Mouse (Mus musculus) CH12.LX (cell line): ENCODE measurements around the gene Ccnt1. TPM values are rescaled to one million over a fixed set of nuclear protein-coding genes. Genes with fewer than 3 reads are reported as not detected.

Experiments
- DNase-seq: peaks from one replicate; pipeline ENCODE4 v3.0.0-alpha.2; 2013; ENCODE audit errors: extremely low read depth
- H3K27ac ChIP-seq: 2 replicates; pipeline ENCODE4 v1.5.1; 2012; ENCODE audit warnings: low read depth, mild to moderate bottlenecking, control low read depth, moderate library complexity; ENCODE audit not compliant: insufficient read depth
- H3K27me3 ChIP-seq: replicated peaks from 2 replicates; pipeline ENCODE3; 2012; ENCODE audit warnings: inconsistent platforms
- H3K36me3 ChIP-seq, 2 experiments: replicated peaks in 1 of 2; 2 replicates each; pipeline versions ENCODE3 to v1.6.1; 2012; ENCODE audit warnings: inconsistent platforms in 1 of 2, low read length in 1 of 2, mild to moderate bottlenecking in 1 of 2, mixed read lengths in 1 of 2, moderate library complexity in 1 of 2; ENCODE audit not compliant: control insufficient read depth in 1 of 2, insufficient read depth in 1 of 2
- H3K4me1 ChIP-seq, 2 experiments: 2 replicates each; pipeline ENCODE4 v1.6.1; 2012; ENCODE audit warnings: inconsistent platforms in 1 of 2, moderate library complexity in 1 of 2; ENCODE audit not compliant: insufficient read depth in 2 of 2, control insufficient read depth in 1 of 2
- H3K4me2 ChIP-seq: 2 replicates; pipeline ENCODE4 v1.6.1; 2012; ENCODE audit warnings: low read depth, mild to moderate bottlenecking, control low read depth; ENCODE audit not compliant: poor library complexity, insufficient read depth, severe bottlenecking
- H3K4me3 ChIP-seq, 3 experiments: fragments of 150-350 bp in 1 of 3; sonication (generic) in 1 of 3; replicated peaks in 1 of 3; 2 replicates each; pipeline versions ENCODE3 to v1.5.1; 2011 to 2012; ENCODE audit warnings: low read depth in 2 of 3, low read length in 2 of 3, mild to moderate bottlenecking in 2 of 3, moderate library complexity in 2 of 3, control low read depth in 1 of 3, improper control_type of control experiment in 1 of 3, inconsistent platforms in 1 of 3, mixed read lengths in 1 of 3; ENCODE audit not compliant: poor library complexity in 1 of 3
- H3K79me2 ChIP-seq: replicated peaks from 2 replicates; pipeline ENCODE4 v1.6.1; 2012; ENCODE audit warnings: mild to moderate bottlenecking, moderate library complexity; ENCODE audit not compliant: control insufficient read depth, poor library complexity, insufficient read depth, severe bottlenecking; ENCODE audit errors: extremely low read depth
- H3K9ac ChIP-seq: 2 replicates; pipeline ENCODE4 v1.6.1; 2012; ENCODE audit warnings: low read depth, mild to moderate bottlenecking, control low read depth, moderate library complexity; ENCODE audit not compliant: insufficient read depth
- H3K9me3 ChIP-seq: replicated peaks from 2 replicates; pipeline ENCODE3; 2012; ENCODE audit warnings: low read length, inconsistent platforms, mixed read lengths
- CHD1 ChIP-seq: IDR thresholded peaks from 2 replicates; pipeline ENCODE4 v1.6.1; 2012; ENCODE audit warnings: low read depth, low read length, improper control_type of control experiment, inconsistent platforms
- CHD2 ChIP-seq: IDR thresholded peaks from 2 replicates; pipeline ENCODE4 v1.6.1; 2011; ENCODE audit warnings: low read length, improper control_type of control experiment
- E2F4 ChIP-seq: IDR thresholded peaks from 2 replicates; pipeline ENCODE4 v1.6.1; 2011; ENCODE audit warnings: low read depth, low read length, improper control_type of control experiment; ENCODE audit not compliant: insufficient replicate concordance
- ELF1 ChIP-seq: IDR thresholded peaks from 2 replicates; pipeline ENCODE4 v1.6.1; 2014; ENCODE audit warnings: low read depth, mild to moderate bottlenecking, inconsistent platforms, low read length, improper control_type of control experiment
- ETS1 ChIP-seq: conservative IDR thresholded peaks from 2 replicates; pipeline ENCODE4 v1.6.1; 2012; ENCODE audit warnings: low read depth, mild to moderate bottlenecking, inconsistent platforms, low read length, improper control_type of control experiment, moderate library complexity
- GABPA ChIP-seq: IDR thresholded peaks from 2 replicates; pipeline ENCODE4 v1.6.1; 2012; ENCODE audit warnings: low read depth, low read length, improper control_type of control experiment, inconsistent platforms; ENCODE audit not compliant: insufficient replicate concordance
- HCFC1 ChIP-seq: IDR thresholded peaks from 2 replicates; pipeline ENCODE4 v1.6.1; 2012; ENCODE audit warnings: low read depth, mild to moderate bottlenecking, inconsistent platforms, low read length, improper control_type of control experiment
- JUN ChIP-seq: IDR thresholded peaks from 2 replicates; pipeline ENCODE4 v1.6.1; 2011; ENCODE audit warnings: low read depth, mild to moderate bottlenecking, low read length, improper control_type of control experiment, moderate library complexity; ENCODE audit not compliant: insufficient read depth
- KAT2A ChIP-seq: IDR thresholded peaks from 2 replicates; pipeline ENCODE4 v1.6.1; 2012; ENCODE audit warnings: low read length, improper control_type of control experiment, inconsistent platforms; ENCODE audit not compliant: insufficient replicate concordance
- MAX ChIP-seq: IDR thresholded peaks from 2 replicates; pipeline ENCODE4 v1.6.1; 2011; ENCODE audit warnings: low read length, improper control_type of control experiment
- MXI1 ChIP-seq: IDR thresholded peaks from 2 replicates; pipeline ENCODE4 v1.6.1; 2011; ENCODE audit warnings: mild to moderate bottlenecking, low read depth, low read length, improper control_type of control experiment
- MYC ChIP-seq: IDR thresholded peaks from 2 replicates; pipeline ENCODE4 v1.6.1; 2011; ENCODE audit warnings: low read depth, mild to moderate bottlenecking, improper control_type of control experiment, low read length
- NELFE ChIP-seq: IDR thresholded peaks from 2 replicates; pipeline ENCODE4 v1.6.1; 2011; ENCODE audit warnings: low read depth, low read length, improper control_type of control experiment
- PAX5 ChIP-seq: IDR thresholded peaks from 2 replicates; pipeline ENCODE4 v1.6.1; 2012; ENCODE audit warnings: low read length, inconsistent platforms, mixed read lengths
- POLR2AphosphoS2 ChIP-seq: IDR thresholded peaks from 2 replicates; pipeline ENCODE4 v1.6.1; 2011; ENCODE audit warnings: low read depth, low read length, improper control_type of control experiment
- RCOR1 ChIP-seq: conservative IDR thresholded peaks from 2 replicates; pipeline ENCODE4 v1.6.1; 2012; ENCODE audit warnings: low read depth, mild to moderate bottlenecking, inconsistent platforms, low read length, improper control_type of control experiment
- TBP ChIP-seq: conservative IDR thresholded peaks from 2 replicates; pipeline ENCODE4 v1.6.1; 2011; ENCODE audit warnings: low read depth, low read length, improper control_type of control experiment
- TCF12 ChIP-seq: IDR thresholded peaks from 2 replicates; pipeline ENCODE4 v1.6.1; 2014; ENCODE audit warnings: low read depth, mild to moderate bottlenecking, inconsistent platforms, low read length, improper control_type of control experiment
- UBTF ChIP-seq: IDR thresholded peaks from 2 replicates; pipeline ENCODE4 v1.6.1; 2012; ENCODE audit warnings: low read depth, mild to moderate bottlenecking, inconsistent platforms, low read length, improper control_type of control experiment, moderate library complexity
- USF1 ChIP-seq: IDR thresholded peaks from 2 replicates; pipeline ENCODE4 v1.6.1; 2014; ENCODE audit warnings: low read depth, mild to moderate bottlenecking, inconsistent platforms, low read length, improper control_type of control experiment
- USF2 ChIP-seq: conservative IDR thresholded peaks from 2 replicates; pipeline ENCODE4 v1.6.1; 2011; ENCODE audit warnings: low read depth, low read length, improper control_type of control experiment
- ZC3H11A ChIP-seq: IDR thresholded peaks from 2 replicates; pipeline ENCODE4 v1.6.1; 2012; ENCODE audit warnings: low read depth, mild to moderate bottlenecking, inconsistent platforms, low read length, improper control_type of control experiment
- ZKSCAN1 ChIP-seq: IDR thresholded peaks from 2 replicates; pipeline ENCODE4 v1.6.1; 2012; ENCODE audit warnings: low read depth, inconsistent platforms, low read length, improper control_type of control experiment, borderline replicate concordance
- ZMIZ1 ChIP-seq: IDR thresholded peaks from 2 replicates; pipeline ENCODE4 v1.6.1; 2012; ENCODE audit warnings: low read depth, mild to moderate bottlenecking, inconsistent platforms, low read length, improper control_type of control experiment
- dilution Hi-C: fragments of 300-500 bp; cut with MboI; formaldehyde crosslinking; loops from 2 replicates; pipeline ENCODE4 v1.14.3; 2020; ENCODE audit warnings: low sequenced_read_pairs; ENCODE audit not compliant: extremely low pct_unique_long_range_greater_than_20kb, extremely low pct_ligation_motif_present
- in situ Hi-C: fragments of 300-500 bp; cut with MboI; formaldehyde crosslinking; loops from 3 replicates; pipeline ENCODE4 v1.14.3; 2019; ENCODE audit warnings: low sequenced_read_pairs, low pct_ligation_motif_present, low pct_unique_long_range_greater_than_20kb, mixed read lengths
- polyA plus RNA-seq: library from polyadenylated mRNA; unstranded; fragments of >175 nt; gene quantifications from 2 replicates; pipeline ENCODE4 v1.2.1, GENCODE M21; 2012; ENCODE audit warnings: low read depth; ENCODE audit not compliant: insufficient read length
- total RNA-seq, 2 experiments: library from RNA; depleted of rRNA; stranded (reverse); fragments of 300-350 nt in 1 of 2; fragments of >200 nt in 1 of 2; gene quantifications; 2 replicates each; pipeline ENCODE4 v1.2.3; 2012 to 2014

Gene Ccnt1
- total and polyA plus RNA-seq, 3 experiments: 36.8 to 73.3 (median 41.3) TPM

- H3K27me3 ChIP-seq: no peaks in the 10 kb centered on the region
- H3K4me1 ChIP-seq: no peaks in the 10 kb centered on the region
- TF ChIP-seq NELFE: no peak
- TF ChIP-seq PAX5: no peak
- TF ChIP-seq ETS1: no peak
- TF ChIP-seq, all 38 proteins: peak for 0
- Histone ChIP-seq H3K9ac (no peak overlapping the region), H3K4me3 (no peak overlapping the region), H3K36me3 (peaks cover 68 to 94% of the 10 kb centered on the region in 2 experiments), H3K79me2 (peaks cover 5% of the 10 kb centered on the region), H3K9me3 (no peaks in the 10 kb centered on the region), H3K27ac (no peak overlapping the region), H3K4me2 (no peak overlapping the region)
- in situ Hi-C loops: no loop called here
- dilution Hi-C loops: no loop called here
- DNase-seq: no peak
These were observed 25.6 kb downstream of the Ccnt1 start for GRCm38 (mm10) chr15:98545151-98545550.

- H3K27ac ChIP-seq: no peak overlapping the region
- H3K79me2 ChIP-seq: peaks cover 5% of the 10 kb centered on the region
- no peaks in the 10 kb centered on the region for H3K4me1 ChIP-seq
- no peaks in the 10 kb centered on the region for H3K27me3 ChIP-seq
- in situ Hi-C loops: no loop called here
- no peak overlapping the region for H3K4me3 ChIP-seq
- no peaks in the 10 kb centered on the region for H3K9me3 ChIP-seq
- TF ChIP-seq POLR2AphosphoS2 (no peak), CHD2 (no peak), ZC3H11A (no peak), MYC (no peak), USF2 (no peak), CHD1 (no peak), ELF1 (no peak), RCOR1 (no peak), USF1 (no peak), KAT2A (no peak), ZKSCAN1 (no peak)
- no peak overlapping the region for H3K9ac ChIP-seq
- peaks cover 63 to 94% of the 10 kb centered on the region in 2 experiments for H3K36me3 ChIP-seq
- no peak for DNase-seq
- dilution Hi-C loops: no loop called here
- H3K4me2 ChIP-seq: no peak overlapping the region
These were observed 27.4 kb downstream of the Ccnt1 start for GRCm38 (mm10) chr15:98543341-98543740.

- H3K4me2 ChIP-seq: no peak overlapping the region
- no peaks in the 10 kb centered on the region for H3K27me3 ChIP-seq
- H3K4me1 ChIP-seq: no peaks in the 10 kb centered on the region
- dilution Hi-C loops: no loop called here
- DNase-seq: no peak
- no peak overlapping the region for H3K27ac ChIP-seq
- H3K9me3 ChIP-seq: no peaks in the 10 kb centered on the region
- H3K9ac ChIP-seq: no peak overlapping the region
- in situ Hi-C loops: no loop called here
- H3K36me3 ChIP-seq: peaks cover 50 to 79% of the 10 kb centered on the region in 2 experiments
- H3K4me3 ChIP-seq: no peak overlapping the region
- H3K79me2 ChIP-seq: peaks cover 3% of the 10 kb centered on the region
- no peak for TF ChIP-seq E2F4
- no peak for TF ChIP-seq USF1
- TF ChIP-seq ZKSCAN1: no peak
- no peak for TF ChIP-seq TBP
- TF ChIP-seq NELFE: no peak
- TF ChIP-seq ZC3H11A: no peak
- TF ChIP-seq GABPA: no peak
- TF ChIP-seq UBTF: no peak
- no peak for TF ChIP-seq MXI1
- TF ChIP-seq MYC: no peak
- no peak for TF ChIP-seq MAX
- TF ChIP-seq CHD2: no peak
- no peak for TF ChIP-seq JUN
- no peak for TF ChIP-seq USF2
- no peak for TF ChIP-seq HCFC1
- no peak for TF ChIP-seq ZMIZ1
- no peak for TF ChIP-seq TCF12
These were observed 29.7 kb downstream of the Ccnt1 start for GRCm38 (mm10) chr15:98541064-98541463.
